In the genomic region with DNA sequence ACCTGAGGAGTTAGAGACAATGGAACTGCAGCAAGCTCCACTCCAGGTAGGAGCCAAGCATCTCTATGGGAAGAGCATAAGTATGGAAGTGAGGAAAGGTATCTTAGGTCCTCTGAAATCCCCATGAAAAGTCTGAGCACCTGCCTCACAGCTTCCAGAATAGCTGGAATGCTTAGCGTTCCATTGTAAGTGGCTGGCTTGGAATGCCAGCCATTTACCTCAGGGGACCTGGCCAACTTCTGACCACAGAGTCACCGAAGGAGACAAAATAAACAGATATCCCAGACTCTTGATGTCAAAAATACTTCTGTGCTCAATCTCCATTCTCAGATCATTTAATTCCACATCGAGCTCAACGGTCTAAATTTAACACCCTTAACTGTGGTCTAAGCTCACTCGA, we compare ENCODE assay signal across 24 mouse cellular contexts.
A peak's percentile ranks its signal among the peaks of the same experiment; 100 is the strongest.
DNase-seq lines count a peak whose midpoint lies in the region; ATAC-seq and TF ChIP-seq lines count a peak whose summit lies in the region.
"Had no signal": no experiment of that assay in that cellular context is flagged by ENCODE, and none has a peak within 500 bp of the region (broad histone marks: within the 10 kb centered on the region; RNA-seq: fewer than 3 reads in every experiment).

No protein-coding gene starts in this region.

- no peaks in the 10 kb centered on the region for H3K27me3 ChIP-seq in kidney, adult 2 months (replicated peaks; ENCODE audit: control insufficient read depth, insufficient read depth, low read length)
- H3K27me3 ChIP-seq in kidney, embryonic 16.5 days (ENCODE audit: insufficient read depth, low read length), result no peaks in the 10 kb centered on the region
- H3K27me3 ChIP-seq in forebrain, embryonic 11.5 days (ENCODE audit: control insufficient read depth, insufficient read depth, low read length), result no peaks in the 10 kb centered on the region
- H3K27me3 ChIP-seq: heart, embryonic 15.5 days; hindbrain, embryonic 12.5 days; intestine, embryonic 15.5 days; limb, embryonic 12.5 days had no signal

- 63% methylated on average over 5 of the region's 5 CpGs for WGBS in kidney, adult 2 months
- WGBS in kidney, embryonic 16.5 days, result 83% methylated on average over 5 of the region's 5 CpGs
- 66% methylated on average over 5 of the region's 5 CpGs for WGBS in lung, adult 2 months
- 80% methylated on average over 5 of the region's 5 CpGs for WGBS in forebrain, embryonic 11.5 days

- H3K9ac ChIP-seq in kidney, embryonic 16.5 days (replicated peaks; ENCODE audit: low read length), result no peak overlapping the region
- no peak overlapping the region for H3K9ac ChIP-seq in forebrain, embryonic 11.5 days (ENCODE audit: low read length)
- H3K9ac ChIP-seq: heart, embryonic 15.5 days; hindbrain, embryonic 12.5 days; intestine, embryonic 15.5 days; limb, embryonic 12.5 days had no signal

- no peak overlapping the region for H3K4me3 ChIP-seq in kidney, adult 2 months (ENCODE audit: insufficient read depth, low read depth, low read length)
- no peak overlapping the region for H3K4me3 ChIP-seq in kidney, embryonic 16.5 days (ENCODE audit: low read length)
- H3K4me3 ChIP-seq in lung, adult 2 months (replicated peaks; ENCODE audit: extremely low read depth, low read depth, low read length), result no peak overlapping the region
- no peak overlapping the region for H3K4me3 ChIP-seq in forebrain, embryonic 11.5 days (ENCODE audit: low read depth, low read length)
- H3K4me3 ChIP-seq: heart, embryonic 10.5 days; heart, embryonic 15.5 days; hindbrain, embryonic 12.5 days; intestine, embryonic 15.5 days; limb, embryonic 12.5 days had no signal

- DNase-seq in kidney, adult 2 months, result peak; percentile 52
- peak; percentile 65 for DNase-seq in R1 (ENCODE audit: low read depth, low spot score)
- peak; percentile 45 for DNase-seq in lung, adult 2 months
- DNase-seq in lung, postnatal 14 days, result peak; percentile 18
- DNase-seq in adipocyte (ENCODE audit: low spot score), result no peak
- no peak for DNase-seq in MN1 (ENCODE audit: low spot score)
- DNase-seq in forebrain, embryonic 11.5 days (ENCODE audit: low spot score), result no peak
- DNase-seq: adrenal gland, adult 2 months; cerebellum, adult 9-10 months; cerebellum, postnatal 36 days; gastrocnemius, postnatal 14 days; layer of hippocampus, postnatal 36 days; midbrain, embryonic 14.5 days; retina, postnatal 1 day; right cerebral cortex, postnatal 14 days; thymus, postnatal 4 days had no signal

- no peaks in the 10 kb centered on the region for H3K4me1 ChIP-seq in kidney, adult 2 months (ENCODE audit: control insufficient read depth, insufficient read depth, low read length)
- H3K4me1 ChIP-seq in kidney, embryonic 16.5 days (ENCODE audit: insufficient read depth, low read length), result peaks cover 18% of the 10 kb centered on the region
- H3K4me1 ChIP-seq in lung, adult 2 months (ENCODE audit: control insufficient read depth, insufficient read depth, low read length), result peaks cover 3% of the 10 kb centered on the region
- no peaks in the 10 kb centered on the region for H3K4me1 ChIP-seq in forebrain, embryonic 11.5 days (replicated peaks; ENCODE audit: control insufficient read depth, insufficient read depth, low read length)

- TF ChIP-seq CTCF in kidney, adult 2 months (conservative IDR thresholded peaks at IDR 0.05; ENCODE audit: insufficient read depth, insufficient read length, low read depth, low read length), result no peak
- no peak for TF ChIP-seq CTCF in lung, adult 2 months (IDR thresholded peaks at IDR 0.05; ENCODE audit: insufficient read depth, low read length)

- no peak overlapping the region for H3K4me2 ChIP-seq in kidney, embryonic 16.5 days (replicated peaks; ENCODE audit: low read depth, low read length)
- H3K4me2 ChIP-seq in forebrain, embryonic 11.5 days (ENCODE audit: low read depth, low read length, severe bottlenecking), result no peak overlapping the region
- H3K4me2 ChIP-seq: heart, embryonic 15.5 days; hindbrain, embryonic 12.5 days; intestine, embryonic 15.5 days; limb, embryonic 12.5 days had no signal

- no peaks in the 10 kb centered on the region for H3K36me3 ChIP-seq in kidney, adult 2 months (ENCODE audit: control insufficient read depth, insufficient read depth, low read length)
- peaks cover 68% of the 10 kb centered on the region for H3K36me3 ChIP-seq in kidney, embryonic 16.5 days (ENCODE audit: insufficient read depth, low read length)
- H3K36me3 ChIP-seq in forebrain, embryonic 11.5 days (ENCODE audit: control insufficient read depth, insufficient read depth, low read length), result peaks cover 8% of the 10 kb centered on the region; the same call in 1 of the 2 replicates

- no peaks in the 10 kb centered on the region for H3K9me3 ChIP-seq in kidney, embryonic 16.5 days (ENCODE audit: low read length)
- no peaks in the 10 kb centered on the region for H3K9me3 ChIP-seq in forebrain, embryonic 11.5 days (ENCODE audit: control insufficient read depth, low read length)
- H3K9me3 ChIP-seq: heart, embryonic 10.5 days; heart, embryonic 15.5 days; hindbrain, embryonic 12.5 days; intestine, embryonic 15.5 days; limb, embryonic 12.5 days had no signal

- TF ChIP-seq POLR2A in kidney, adult 2 months (IDR thresholded peaks at IDR 0.05; ENCODE audit: low read depth, low read length), result no peak
- TF ChIP-seq POLR2A in lung, adult 2 months (IDR thresholded peaks at IDR 0.05; ENCODE audit: borderline replicate concordance, extremely low read depth, low read depth, low read length), result no peak

- ATAC-seq in kidney, embryonic 16.5 days (ENCODE audit: low FRiP score, low TSS enrichment), result no peak
- ATAC-seq in forebrain, embryonic 11.5 days (replicated peaks; ENCODE audit: low FRiP score), result no peak
- ATAC-seq: forebrain, embryonic 14.5 days; hindbrain, postnatal 0 days; intestine, embryonic 15.5 days had no signal

- H3K27ac ChIP-seq in kidney, adult 2 months (ENCODE audit: insufficient read depth, low read depth, low read length), result peak overlapping the region; percentile 10; the same call in 1 of the 2 replicates
- no peak overlapping the region for H3K27ac ChIP-seq in kidney, embryonic 16.5 days (ENCODE audit: low read length)
- H3K27ac ChIP-seq in forebrain, embryonic 11.5 days (ENCODE audit: low read depth, low read length), result no peak overlapping the region
- H3K27ac ChIP-seq: heart, embryonic 10.5 days; heart, embryonic 15.5 days; hindbrain, embryonic 12.5 days; hindbrain, postnatal 0 days; intestine, embryonic 15.5 days; limb, embryonic 12.5 days had no signal

Comparison
In these comparisons a context has a peak if more than half of its experiments do, and no peak if none do; other contexts are left out.
1. DNase-seq: peak in kidney, adult 2 months (single experiment), R1 (single experiment), lung, adult 2 months (single experiment) and lung, postnatal 14 days (single experiment); none in adipocyte (single experiment), MN1 (single experiment) and forebrain, embryonic 11.5 days (single experiment).